Mouse (Mus musculus): ENCODE measurements around the gene Cnot1.

GRCm38 (mm10) chr8:95839289-95839688 lies 32.0 kb upstream of the Cnot1 start:
- TF ChIP-seq CTCF (IDR thresholded peaks at IDR 0.05; ENCODE audit: extremely low read depth, insufficient read length, insufficient replicate concordance, low read depth, low read length) = no peak
- TF ChIP-seq POLR2A (IDR thresholded peaks at IDR 0.05; ENCODE audit: low read depth, low read length) = no peak
